In the genomic region with DNA sequence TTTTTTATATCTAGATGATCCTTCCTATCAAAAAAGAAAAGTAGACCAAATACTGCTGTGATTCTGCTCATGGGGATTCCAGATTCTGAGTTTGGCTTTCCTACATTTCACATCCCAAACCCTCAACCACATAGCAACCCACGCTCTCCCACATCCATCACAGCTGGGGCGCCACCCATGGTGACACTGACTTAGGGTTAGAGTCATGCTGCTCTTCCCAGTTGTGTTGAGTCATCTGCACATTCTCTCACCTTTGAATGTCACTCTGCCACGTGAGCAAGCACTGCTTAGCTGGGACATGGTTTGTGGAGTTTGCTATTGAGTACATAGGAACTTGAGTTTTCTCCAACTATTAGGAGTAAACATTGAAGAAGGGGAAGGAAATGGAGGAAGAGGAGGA, we compare ENCODE assay signal across 27 mouse cellular contexts.
"Had no signal": no experiment of that assay in that cellular context is flagged by ENCODE, and none has a peak within 500 bp of the region (broad histone marks: within the 10 kb centered on the region; RNA-seq: fewer than 3 reads in every experiment).

No protein-coding gene starts in this region.

- ATAC-seq: hindbrain, embryonic 16.5 days; intestine, embryonic 16.5 days; liver, embryonic 12.5 days had no signal

- H3K4me1 ChIP-seq: heart, embryonic 13.5 days; heart, embryonic 15.5 days; hindbrain, embryonic 10.5 days; hindbrain, embryonic 12.5 days; kidney, embryonic 15.5 days; limb, embryonic 13.5 days; limb, embryonic 15.5 days; liver, embryonic 12.5 days had no signal

- H3K4me3 ChIP-seq: heart, adult 2 months; heart, embryonic 13.5 days; heart, embryonic 15.5 days; hindbrain, embryonic 10.5 days; hindbrain, embryonic 12.5 days; kidney, embryonic 15.5 days; limb, embryonic 13.5 days; limb, embryonic 15.5 days; liver, embryonic 12.5 days had no signal

- H3K9ac ChIP-seq: heart, embryonic 13.5 days; heart, embryonic 15.5 days; hindbrain, embryonic 12.5 days; hindbrain, embryonic 14.5 days; kidney, embryonic 15.5 days; limb, embryonic 13.5 days; limb, embryonic 15.5 days; liver, embryonic 12.5 days; liver, embryonic 14.5 days had no signal

- H3K27me3 ChIP-seq: heart, embryonic 13.5 days; heart, embryonic 15.5 days; hindbrain, embryonic 12.5 days; kidney, embryonic 15.5 days; limb, embryonic 13.5 days; limb, embryonic 15.5 days; liver, embryonic 12.5 days had no signal

- H3K36me3 ChIP-seq: heart, embryonic 13.5 days; heart, embryonic 15.5 days; hindbrain, embryonic 10.5 days; hindbrain, embryonic 12.5 days; kidney, embryonic 15.5 days; limb, embryonic 13.5 days; limb, embryonic 15.5 days; liver, embryonic 12.5 days had no signal

- H3K4me2 ChIP-seq: heart, embryonic 11.5 days; heart, embryonic 13.5 days; heart, embryonic 15.5 days; hindbrain, embryonic 12.5 days; hindbrain, embryonic 14.5 days; kidney, embryonic 15.5 days; limb, embryonic 13.5 days; limb, embryonic 15.5 days; liver, embryonic 12.5 days had no signal

- H3K27ac ChIP-seq: heart, adult 2 months; heart, embryonic 13.5 days; heart, embryonic 15.5 days; hindbrain, embryonic 10.5 days; hindbrain, embryonic 12.5 days; hindbrain, embryonic 14.5 days; kidney, embryonic 15.5 days; kidney, postnatal 0 days; limb, embryonic 13.5 days; limb, embryonic 15.5 days; liver, embryonic 12.5 days; liver, embryonic 14.5 days had no signal

- H3K9me3 ChIP-seq: heart, embryonic 15.5 days; hindbrain, embryonic 12.5 days; limb, embryonic 15.5 days; liver, embryonic 12.5 days had no signal

- DNase-seq: gastrocnemius, postnatal 14 days; gastrocnemius, postnatal 36 days; heart, adult 2 months; heart, postnatal 14 days; heart, postnatal 4 days; kidney, adult 11 months; kidney, adult 2 months; kidney, adult 9 months; kidney, postnatal 14 days; kidney, postnatal 36 days; layer of hippocampus, adult 9-11 months; layer of hippocampus, postnatal 36 days; left cerebral cortex, postnatal 4 days had no signal
